Mouse (Mus musculus) MEL (cell line): ENCODE measurements around the gene Oxct1. TPM values are rescaled to one million over a fixed set of nuclear protein-coding genes. Genes with fewer than 3 reads are reported as not detected.

Experiments
- DNase-seq: peaks from one replicate; pipeline ENCODE4 v3.0.0; 2011; ENCODE audit warnings: low read depth, low spot score
- H3K27ac ChIP-seq: 2 replicates; pipeline ENCODE4 v1.5.1; 2012; ENCODE audit warnings: low read depth, mild to moderate bottlenecking, control low read depth, low read length, moderate library complexity; ENCODE audit not compliant: control insufficient read depth
- H3K27me3 ChIP-seq, 2 experiments: fragments of 150-350 bp in 1 of 2; sonication (generic) in 1 of 2; 2 replicates each; pipeline ENCODE4 v1.6.1; 2012; ENCODE audit warnings: low read length in 2 of 2, mild to moderate bottlenecking in 2 of 2, improper control_type of control experiment in 1 of 2, moderate library complexity in 1 of 2; ENCODE audit not compliant: insufficient read depth in 2 of 2, control insufficient read depth in 1 of 2
- H3K36me3 ChIP-seq, 2 experiments: 2 replicates each; pipeline ENCODE4 v1.6.1; 2012 to 2014; ENCODE audit warnings: low read length in 2 of 2, improper control_type of control experiment in 1 of 2, inconsistent platforms in 1 of 2, mild to moderate bottlenecking in 1 of 2; ENCODE audit not compliant: insufficient read depth in 2 of 2, control insufficient read depth in 1 of 2
- H3K4me1 ChIP-seq, 2 experiments: fragments of 150-350 bp in 1 of 2; sonication (generic) in 1 of 2; 2 replicates each; pipeline ENCODE4 v1.6.1; 2012; ENCODE audit warnings: low read length in 2 of 2, improper control_type of control experiment in 1 of 2, mild to moderate bottlenecking in 1 of 2; ENCODE audit not compliant: insufficient read depth in 2 of 2, control insufficient read depth in 1 of 2
- H3K4me3 ChIP-seq, 2 experiments: fragments of 150-350 bp in 1 of 2; sonication (generic) in 1 of 2; 2 replicates each; pipeline ENCODE4 v1.5.1; 2012; ENCODE audit warnings: low read depth in 2 of 2, low read length in 2 of 2, mild to moderate bottlenecking in 2 of 2, moderate library complexity in 2 of 2, control low read depth in 1 of 2, improper control_type of control experiment in 1 of 2; ENCODE audit not compliant: control insufficient read depth in 1 of 2, insufficient read depth in 1 of 2
- H3K79me2 ChIP-seq: 2 replicates; pipeline ENCODE4 v1.6.1; 2012; ENCODE audit warnings: mild to moderate bottlenecking, low read length, moderate library complexity; ENCODE audit not compliant: control insufficient read depth, poor library complexity, insufficient read depth
- H3K9ac ChIP-seq: 2 replicates; pipeline ENCODE4 v1.6.1; 2012; ENCODE audit warnings: low read depth, mild to moderate bottlenecking, control low read depth, low read length, moderate library complexity; ENCODE audit not compliant: control insufficient read depth, poor library complexity, severe bottlenecking
- H3K9me3 ChIP-seq: fragments of 150-350 bp; sonication (generic); replicated peaks from 2 replicates; pipeline ENCODE4 v1.6.1; 2012; ENCODE audit warnings: mild to moderate bottlenecking, low read length, improper control_type of control experiment, moderate library complexity; ENCODE audit not compliant: insufficient read depth
- BHLHE40 ChIP-seq: IDR thresholded peaks from 2 replicates; pipeline ENCODE4 v1.6.1; 2012; ENCODE audit warnings: low read depth, mild to moderate bottlenecking, inconsistent platforms, low read length, improper control_type of control experiment, borderline replicate concordance
- CTCF ChIP-seq, 3 experiments: IDR thresholded peaks in 2 of 3; conservative IDR thresholded peaks in 1 of 3; 2 replicates each; pipeline ENCODE4 v1.5.1; 2011 to 2012; ENCODE audit warnings: low read length in 3 of 3, low read depth in 2 of 3, mild to moderate bottlenecking in 2 of 3, improper control_type of control experiment in 1 of 3, inconsistent platforms in 1 of 3, mixed read lengths in 1 of 3, moderate library complexity in 1 of 3; ENCODE audit not compliant: control insufficient read depth in 1 of 3, insufficient read depth in 1 of 3, poor library complexity in 1 of 3, severe bottlenecking in 1 of 3
- E2F4 ChIP-seq: IDR thresholded peaks from 2 replicates; pipeline ENCODE4 v1.6.1; 2011; ENCODE audit warnings: low read depth, low read length, improper control_type of control experiment, borderline replicate concordance
- ELF1 ChIP-seq: IDR thresholded peaks from 2 replicates; pipeline ENCODE4 v1.6.1; 2014; ENCODE audit warnings: low read depth, mild to moderate bottlenecking, inconsistent platforms, low read length, improper control_type of control experiment, moderate library complexity
- EP300 ChIP-seq, 2 experiments: IDR thresholded peaks; 2 replicates each; pipeline ENCODE4 v1.6.1; 2011; ENCODE audit warnings: improper control_type of control experiment in 2 of 2, low read length in 2 of 2, low read depth in 1 of 2, mild to moderate bottlenecking in 1 of 2
- ETS1 ChIP-seq: IDR thresholded peaks from 2 replicates; pipeline ENCODE4 v1.6.1; 2012; ENCODE audit warnings: low read depth, mild to moderate bottlenecking, inconsistent platforms, low read length, improper control_type of control experiment, moderate library complexity
- GABPA ChIP-seq: IDR thresholded peaks from 2 replicates; pipeline ENCODE4 v1.6.1; 2012; ENCODE audit warnings: low read depth, mild to moderate bottlenecking, inconsistent platforms, low read length, improper control_type of control experiment, moderate library complexity
- GATA1 ChIP-seq: IDR thresholded peaks from 2 replicates; pipeline ENCODE4 v1.6.1; 2011; ENCODE audit warnings: low read depth, low read length, improper control_type of control experiment
- HCFC1 ChIP-seq: IDR thresholded peaks from 2 replicates; pipeline ENCODE4 v1.6.1; 2012; ENCODE audit warnings: low read depth, mild to moderate bottlenecking, inconsistent platforms, low read length, improper control_type of control experiment, moderate library complexity
- JUND ChIP-seq: IDR thresholded peaks from 2 replicates; pipeline ENCODE4 v1.6.1; 2011; ENCODE audit warnings: low read depth, mild to moderate bottlenecking, improper control_type of control experiment, low read length
- MAFK ChIP-seq: IDR thresholded peaks from 2 replicates; pipeline ENCODE4 v1.6.1; 2011; ENCODE audit warnings: low read depth, mild to moderate bottlenecking, low read length, improper control_type of control experiment, borderline replicate concordance
- MAX ChIP-seq: IDR thresholded peaks from 2 replicates; pipeline ENCODE4 v1.6.1; 2011; ENCODE audit warnings: low read length, improper control_type of control experiment
- MAZ ChIP-seq: IDR thresholded peaks from 2 replicates; pipeline ENCODE4 v1.6.1; 2012; ENCODE audit warnings: low read depth, mild to moderate bottlenecking, inconsistent platforms, low read length, improper control_type of control experiment
- MEF2A ChIP-seq: IDR thresholded peaks from 2 replicates; pipeline ENCODE4 v1.6.1; 2014; ENCODE audit warnings: low read depth, mild to moderate bottlenecking, inconsistent platforms, low read length, improper control_type of control experiment; ENCODE audit not compliant: poor library complexity, insufficient replicate concordance, severe bottlenecking; ENCODE audit errors: extremely low read depth
- MXI1 ChIP-seq: IDR thresholded peaks from 2 replicates; pipeline ENCODE4 v1.6.1; 2011; ENCODE audit warnings: mild to moderate bottlenecking, low read depth, low read length, improper control_type of control experiment
- MYB ChIP-seq: IDR thresholded peaks from 2 replicates; pipeline ENCODE4 v1.6.1; 2011; ENCODE audit warnings: mild to moderate bottlenecking, low read depth, low read length, improper control_type of control experiment
- POLR2A ChIP-seq, 2 experiments: IDR thresholded peaks; 2 replicates each; pipeline ENCODE4 v1.6.1; 2011 to 2012; ENCODE audit warnings: low read length in 2 of 2, mild to moderate bottlenecking in 2 of 2, control low read depth in 1 of 2, improper control_type of control experiment in 1 of 2, low read depth in 1 of 2, moderate library complexity in 1 of 2; ENCODE audit not compliant: control insufficient read depth in 1 of 2, insufficient read depth in 1 of 2, poor library complexity in 1 of 2
- RAD21 ChIP-seq: IDR thresholded peaks from 2 replicates; pipeline ENCODE4 v1.6.1; 2011; ENCODE audit warnings: mild to moderate bottlenecking, low read depth, low read length, improper control_type of control experiment
- TBP ChIP-seq: IDR thresholded peaks from 2 replicates; pipeline ENCODE4 v1.8.0; 2011; ENCODE audit warnings: low read depth, low read length, improper control_type of control experiment
- USF1 ChIP-seq: IDR thresholded peaks from 2 replicates; pipeline ENCODE4 v1.6.1; 2014; ENCODE audit warnings: low read depth, mild to moderate bottlenecking, inconsistent platforms, low read length, improper control_type of control experiment, moderate library complexity
- ZC3H11A ChIP-seq: IDR thresholded peaks from 2 replicates; pipeline ENCODE4 v1.6.1; 2012; ENCODE audit warnings: low read depth, mild to moderate bottlenecking, inconsistent platforms, low read length, improper control_type of control experiment
- ZKSCAN1 ChIP-seq: IDR thresholded peaks from 2 replicates; pipeline ENCODE4 v1.6.1; 2012; ENCODE audit warnings: low read depth, mild to moderate bottlenecking, inconsistent platforms, low read length, improper control_type of control experiment, moderate library complexity
- ZMIZ1 ChIP-seq: IDR thresholded peaks from 2 replicates; pipeline ENCODE4 v1.6.1; 2012; ENCODE audit warnings: low read depth, mild to moderate bottlenecking, inconsistent platforms, low read length, improper control_type of control experiment, moderate library complexity
- polyA plus RNA-seq, 2 experiments: library from polyadenylated mRNA; stranded (reverse) in 1 of 2; unstranded in 1 of 2; fragments of >175 nt in 1 of 2; fragments of >200 nt in 1 of 2; gene quantifications; 2 replicates each; pipeline versions ENCODE4 v1.2.1 to v1.2.4; 2012; ENCODE audit warnings: low replicate concordance in 2 of 2, low read depth in 1 of 2; ENCODE audit not compliant: insufficient read length in 2 of 2, insufficient read depth in 1 of 2, missing spikeins in 1 of 2
- total RNA-seq: library from RNA; depleted of rRNA; stranded (reverse); fragments of 300-350 nt; gene quantifications from 2 replicates; pipeline ENCODE4 v1.2.3, GENCODE M21; 2012

The Oxct1 gene
- total and polyA plus RNA-seq, 3 experiments, result 112 to 168 TPM; not detected in 1

DNA sequence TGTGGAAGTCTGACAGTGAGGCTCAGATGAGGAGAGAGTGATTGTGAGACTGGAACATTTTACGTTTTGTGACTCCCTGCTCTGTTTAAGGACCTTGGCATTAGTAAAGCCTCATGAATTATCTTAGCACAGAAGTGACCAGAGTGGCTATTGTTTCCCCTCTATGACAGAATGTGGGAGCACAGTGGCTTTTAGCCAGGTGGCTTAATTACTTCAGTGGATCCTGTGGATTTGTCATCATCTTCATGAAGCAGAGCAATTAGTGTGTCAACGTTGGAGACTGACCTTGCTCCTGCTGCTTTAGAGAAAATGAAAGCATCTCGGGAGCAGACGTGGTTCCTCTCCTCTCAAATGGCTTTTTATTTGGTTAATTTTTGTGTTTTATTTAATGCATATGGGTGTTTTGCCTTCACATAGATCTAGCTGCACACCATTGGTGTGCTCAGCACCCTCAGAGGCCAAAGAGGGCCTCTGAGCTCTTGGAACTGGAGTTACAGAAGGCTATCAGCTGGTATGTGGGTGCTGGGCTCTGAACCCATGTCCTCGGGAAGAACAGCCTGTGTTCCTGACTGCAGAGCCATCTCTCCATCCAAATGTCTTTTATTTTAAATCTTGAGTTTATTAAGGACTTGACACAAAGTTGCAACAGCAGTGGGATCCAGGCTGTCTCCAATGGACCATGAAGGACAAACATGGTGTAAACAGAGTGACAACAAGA, 41.2 kb downstream of the Oxct1 start:
- H3K27ac ChIP-seq, result no peak overlapping the region
- DNase-seq, result no peak
- peaks cover 0 to 4% of the 10 kb centered on the region in 2 experiments; a peak in 1 of 4 replicates for H3K36me3 ChIP-seq

DNA sequence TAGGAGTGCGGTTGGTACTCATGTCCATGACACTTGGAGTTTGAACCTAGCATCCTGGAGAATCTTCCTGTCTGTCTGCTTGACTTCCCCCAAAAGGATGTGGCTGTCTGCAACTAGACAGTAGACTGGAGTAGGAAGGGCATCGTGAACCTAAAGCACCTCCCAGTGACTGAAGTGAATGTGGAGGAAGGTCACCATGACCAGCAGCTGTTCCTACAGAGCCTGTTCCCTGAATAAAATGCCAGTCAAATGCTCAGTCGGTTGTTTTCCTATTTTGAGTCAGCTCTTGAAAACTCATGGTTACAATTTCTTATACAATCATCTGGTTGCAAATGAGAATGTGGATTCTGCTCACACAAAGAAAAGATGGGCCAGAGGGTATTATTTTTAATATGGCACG, 51.8 kb downstream of the Oxct1 start:
- DNase-seq, result no peak
- Histone ChIP-seq H3K4me1 (no peaks in the 10 kb centered on the region), H3K9me3 (no peaks in the 10 kb centered on the region), H3K4me3 (no peak overlapping the region), H3K9ac (no peak overlapping the region), H3K27me3 (no peaks in the 10 kb centered on the region), H3K79me2 (no peaks in the 10 kb centered on the region), H3K36me3 (no peaks in the 10 kb centered on the region; a peak in 1 of 4 replicates), H3K27ac (no peak overlapping the region)
- TF ChIP-seq MYB, result no peak
- TF ChIP-seq ETS1, result no peak
- no peak for TF ChIP-seq MEF2A
- TF ChIP-seq USF1, result no peak
- TF ChIP-seq ZKSCAN1, result no peak
- TF ChIP-seq TBP, result no peak
- no peak for TF ChIP-seq RAD21
- no peak for TF ChIP-seq ZC3H11A
- no peak for TF ChIP-seq POLR2A (IDR thresholded peaks at IDR 0.05; ENCODE audit: control insufficient read depth in 1 of 2, insufficient read depth in 1 of 2, low read depth in 1 of 2, low read length in 2 of 2, poor library complexity in 1 of 2)
- TF ChIP-seq GATA1, result no peak
- no peak for TF ChIP-seq EP300 (IDR thresholded peaks at IDR 0.05; ENCODE audit: low read depth in 1 of 2, low read length in 2 of 2)
- no peak for TF ChIP-seq GABPA
- no peak for TF ChIP-seq JUND
- no peak for TF ChIP-seq ELF1

More for the DNA sequence above, 41.2 kb downstream of the Oxct1 start:
- H3K4me1 ChIP-seq, result no peaks in the 10 kb centered on the region
- H3K27me3 ChIP-seq, result no peaks in the 10 kb centered on the region
- TF ChIP-seq HCFC1 (no peak), E2F4 (no peak), MAZ (no peak), MXI1 (no peak), ZMIZ1 (no peak), CTCF (IDR thresholded peaks at IDR 0.05 in 2 of 3, conservative IDR thresholded peaks at IDR 0.05 in 1 of 3; ENCODE audit: control insufficient read depth in 1 of 3, insufficient read depth in 1 of 3, low read depth in 2 of 3, low read length in 3 of 3, poor library complexity in 1 of 3, severe bottlenecking in 1 of 3) (no peak), ETS1 (no peak), MYB (no peak), MAFK (no peak), EP300 (IDR thresholded peaks at IDR 0.05; ENCODE audit: low read depth in 1 of 2, low read length in 2 of 2) (no peak), BHLHE40 (no peak), MAX (no peak), TBP (no peak)
- no peaks in the 10 kb centered on the region for H3K9me3 ChIP-seq
- no peak overlapping the region for H3K9ac ChIP-seq
- H3K79me2 ChIP-seq, result no peaks in the 10 kb centered on the region
- H3K4me3 ChIP-seq, result no peak overlapping the region
